Mouse (Mus musculus): Measurements from ENCODE around the gene Wwc2. TPM values are rescaled to one million over a fixed set of nuclear protein-coding genes. Genes with fewer than 3 reads are reported as not detected.
A peak's percentile ranks its signal among the peaks of the same experiment; 100 is the strongest.

Gene Wwc2
- total RNA-seq, 1 experiment, result 19.6 TPM

- no peaks in the 10 kb centered on the region for H3K9me3 ChIP-seq (ENCODE audit: control insufficient read depth, insufficient read depth, low read depth, low read length)
- H3K4me1 ChIP-seq (ENCODE audit: control insufficient read depth in 2 of 2, insufficient read depth in 2 of 2, low read length in 2 of 2, poor library complexity in 1 of 2), result peaks cover 3 to 22% of the 10 kb centered on the region in 2 experiments; a peak in 3 of 4 replicates
- peak overlapping the region; percentile 97 for H3K9ac ChIP-seq (ENCODE audit: insufficient read depth, low read depth, low read length, poor library complexity, severe bottlenecking)
- in situ Hi-C loops (cut with MboI; ENCODE audit: low sequenced_read_pairs in 2 of 2, unreplicated experiment in 2 of 2), result no loop called here
- peak overlapping the region; percentile 72 to 99 for H3K4me3 ChIP-seq (ENCODE audit: insufficient read depth in 1 of 2, low read depth in 1 of 2, low read length in 2 of 2, poor library complexity in 1 of 2, severe bottlenecking in 1 of 2)
- TF ChIP-seq HCFC1 (IDR thresholded peaks at IDR 0.05; ENCODE audit: borderline replicate concordance, insufficient read depth, low read length), result no peak
- H3K36me3 ChIP-seq (ENCODE audit: control insufficient read depth, insufficient read depth, low read length, poor library complexity, severe bottlenecking), result no peaks in the 10 kb centered on the region
- peak overlapping the region; percentile 89 for H3K27ac ChIP-seq (ENCODE audit: insufficient read depth, low read depth, low read length, poor library complexity, severe bottlenecking)
- no peak for DNase-seq (ENCODE audit: low read depth, low spot score)
These were observed 904 bp downstream of the Wwc2 start for GRCm38 (mm10) chr8:47989655-47990385.

DNA sequence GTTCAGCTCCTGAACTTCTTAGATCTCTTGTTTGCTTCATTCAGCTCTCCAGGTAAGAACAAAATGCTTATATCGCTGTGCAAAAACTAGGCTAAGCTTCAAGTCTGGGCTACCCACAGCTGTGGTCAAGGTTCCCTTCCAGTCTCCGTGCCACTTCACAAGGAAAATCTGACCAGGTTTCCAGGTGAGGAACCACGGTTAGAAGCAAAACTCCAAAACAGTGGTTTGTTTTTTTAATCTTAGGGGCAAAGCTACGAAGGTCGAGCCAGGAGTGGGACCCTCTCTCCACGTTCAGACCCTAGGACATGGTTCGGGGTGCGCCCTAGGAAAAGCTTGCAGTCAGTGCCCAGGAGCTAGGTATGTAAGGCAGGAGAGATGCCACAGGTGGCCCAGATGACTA is 1.5 kb downstream of the Wwc2 start:
- Histone ChIP-seq H3K4me1 (ENCODE audit: control insufficient read depth in 2 of 2, insufficient read depth in 2 of 2, low read length in 2 of 2, poor library complexity in 1 of 2) (peaks cover 3 to 22% of the 10 kb centered on the region in 2 experiments; a peak in 3 of 4 replicates), H3K36me3 (ENCODE audit: control insufficient read depth, insufficient read depth, low read length, poor library complexity, severe bottlenecking) (no peaks in the 10 kb centered on the region), H3K4me3 (ENCODE audit: insufficient read depth in 1 of 2, low read depth in 1 of 2, low read length in 2 of 2, poor library complexity in 1 of 2, severe bottlenecking in 1 of 2) (peak overlapping the region; percentile 72 to 99), H3K27ac (ENCODE audit: insufficient read depth, low read depth, low read length, poor library complexity, severe bottlenecking) (no peak overlapping the region), H3K9me3 (ENCODE audit: control insufficient read depth, insufficient read depth, low read depth, low read length) (no peaks in the 10 kb centered on the region), H3K9ac (ENCODE audit: insufficient read depth, low read depth, low read length, poor library complexity, severe bottlenecking) (peak overlapping the region; percentile 97)
- no peak for DNase-seq (ENCODE audit: low read depth, low spot score)
- TF ChIP-seq MAFK (IDR thresholded peaks at IDR 0.05; ENCODE audit: insufficient read depth, low read depth, low read length), result no peak
- in situ Hi-C loops (cut with MboI; ENCODE audit: low sequenced_read_pairs in 2 of 2, unreplicated experiment in 2 of 2), result no loop called here

- no peak for DNase-seq (ENCODE audit: low read depth, low spot score)
- in situ Hi-C loops (cut with MboI; ENCODE audit: low sequenced_read_pairs in 2 of 2, unreplicated experiment in 2 of 2), result no loop called here
- H3K27ac ChIP-seq (ENCODE audit: insufficient read depth, low read depth, low read length, poor library complexity, severe bottlenecking), result no peak overlapping the region
- TF ChIP-seq MAFK (IDR thresholded peaks at IDR 0.05; ENCODE audit: insufficient read depth, low read depth, low read length) (no peak), CHD2 (IDR thresholded peaks at IDR 0.05; ENCODE audit: low read depth, low read length) (no peak), ZNF384 (IDR thresholded peaks at IDR 0.05; ENCODE audit: low read depth, low read length) (no peak), HCFC1 (IDR thresholded peaks at IDR 0.05; ENCODE audit: borderline replicate concordance, insufficient read depth, low read length) (no peak), ZC3H11A (IDR thresholded peaks at IDR 0.05; ENCODE audit: borderline replicate concordance, low read depth, low read length) (no peak)
- no peaks in the 10 kb centered on the region for H3K36me3 ChIP-seq (ENCODE audit: control insufficient read depth, insufficient read depth, low read length, poor library complexity, severe bottlenecking)
- 0 out of 4 replicates have a peak overlapping the region, but pooled peaks of 1 of the 2 experiments have one; percentile 32 for H3K4me3 ChIP-seq (ENCODE audit: insufficient read depth in 1 of 2, low read depth in 1 of 2, low read length in 2 of 2, poor library complexity in 1 of 2, severe bottlenecking in 1 of 2)
- no peaks in the 10 kb centered on the region for H3K9me3 ChIP-seq (ENCODE audit: control insufficient read depth, insufficient read depth, low read depth, low read length)
- H3K4me1 ChIP-seq (ENCODE audit: control insufficient read depth in 2 of 2, insufficient read depth in 2 of 2, low read length in 2 of 2, poor library complexity in 1 of 2), result peaks cover 3 to 22% of the 10 kb centered on the region in 2 experiments; a peak in 3 of 4 replicates
- H3K9ac ChIP-seq (ENCODE audit: insufficient read depth, low read depth, low read length, poor library complexity, severe bottlenecking), result no peak overlapping the region
These were observed 2.6 kb downstream of the Wwc2 start for GRCm38 (mm10) chr8:47988111-47988510.

- in situ Hi-C loops (cut with MboI; ENCODE audit: low sequenced_read_pairs in 2 of 2, unreplicated experiment in 2 of 2), result no loop called here
- no peak for TF ChIP-seq MAFK (IDR thresholded peaks at IDR 0.05; ENCODE audit: insufficient read depth, low read depth, low read length)
- no peak overlapping the region for H3K27ac ChIP-seq (ENCODE audit: insufficient read depth, low read depth, low read length, poor library complexity, severe bottlenecking)
- H3K4me1 ChIP-seq (ENCODE audit: control insufficient read depth in 2 of 2, insufficient read depth in 2 of 2, low read length in 2 of 2, poor library complexity in 1 of 2), result peaks cover 1 to 26% of the 10 kb centered on the region in 2 experiments; a peak in 3 of 4 replicates
- no peak overlapping the region for H3K9ac ChIP-seq (ENCODE audit: insufficient read depth, low read depth, low read length, poor library complexity, severe bottlenecking)
- no peaks in the 10 kb centered on the region for H3K36me3 ChIP-seq (ENCODE audit: control insufficient read depth, insufficient read depth, low read length, poor library complexity, severe bottlenecking)
- no peak overlapping the region for H3K4me3 ChIP-seq (ENCODE audit: insufficient read depth in 1 of 2, low read depth in 1 of 2, low read length in 2 of 2, poor library complexity in 1 of 2, severe bottlenecking in 1 of 2)
- DNase-seq (ENCODE audit: low read depth, low spot score), result no peak
- no peaks in the 10 kb centered on the region for H3K9me3 ChIP-seq (ENCODE audit: control insufficient read depth, insufficient read depth, low read depth, low read length)
These were observed 5.1 kb downstream of the Wwc2 start for GRCm38 (mm10) chr8:47985644-47986043.

DNA sequence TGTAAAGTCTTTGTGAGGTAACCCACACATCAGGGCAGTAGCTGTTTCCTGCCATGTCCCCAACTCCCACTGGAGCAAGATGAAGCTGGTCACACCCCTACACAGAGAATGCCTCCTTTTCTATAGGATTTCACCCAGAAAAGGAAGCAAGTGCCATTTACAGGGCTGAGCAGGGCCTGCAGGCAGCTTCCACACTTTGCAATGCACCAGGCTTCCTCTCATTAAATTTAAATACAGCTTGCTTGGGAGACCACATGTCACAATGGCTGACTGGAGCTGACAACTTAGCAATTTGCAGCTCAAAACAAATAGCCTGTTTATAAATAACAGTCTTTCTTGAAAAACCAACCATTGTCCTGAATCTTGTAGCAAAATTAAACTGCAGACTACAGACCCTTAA is 5.5 kb downstream of the Wwc2 start:
- H3K36me3 ChIP-seq (ENCODE audit: control insufficient read depth, insufficient read depth, low read length, poor library complexity, severe bottlenecking), result no peaks in the 10 kb centered on the region
- TF ChIP-seq HCFC1 (IDR thresholded peaks at IDR 0.05; ENCODE audit: borderline replicate concordance, insufficient read depth, low read length), result no peak
- no peak for TF ChIP-seq ZC3H11A (IDR thresholded peaks at IDR 0.05; ENCODE audit: borderline replicate concordance, low read depth, low read length)
- no peak for TF ChIP-seq ZNF384 (IDR thresholded peaks at IDR 0.05; ENCODE audit: low read depth, low read length)
- no peak for TF ChIP-seq MAFK (IDR thresholded peaks at IDR 0.05; ENCODE audit: insufficient read depth, low read depth, low read length)
- no peak for TF ChIP-seq CHD2 (IDR thresholded peaks at IDR 0.05; ENCODE audit: low read depth, low read length)
- peaks cover 1 to 26% of the 10 kb centered on the region in 2 experiments; a peak in 3 of 4 replicates for H3K4me1 ChIP-seq (ENCODE audit: control insufficient read depth in 2 of 2, insufficient read depth in 2 of 2, low read length in 2 of 2, poor library complexity in 1 of 2)
- H3K9ac ChIP-seq (ENCODE audit: insufficient read depth, low read depth, low read length, poor library complexity, severe bottlenecking), result no peak overlapping the region
- no peak for DNase-seq (ENCODE audit: low read depth, low spot score)
- no peaks in the 10 kb centered on the region for H3K9me3 ChIP-seq (ENCODE audit: control insufficient read depth, insufficient read depth, low read depth, low read length)
- in situ Hi-C loops (cut with MboI; ENCODE audit: low sequenced_read_pairs in 2 of 2, unreplicated experiment in 2 of 2), result no loop called here
- no peak overlapping the region for H3K4me3 ChIP-seq (ENCODE audit: insufficient read depth in 1 of 2, low read depth in 1 of 2, low read length in 2 of 2, poor library complexity in 1 of 2, severe bottlenecking in 1 of 2)
- no peak overlapping the region for H3K27ac ChIP-seq (ENCODE audit: insufficient read depth, low read depth, low read length, poor library complexity, severe bottlenecking)
